Mouse (Mus musculus): Measurements from ENCODE around the gene Jmjd1c. TPM values are rescaled to one million over a fixed set of nuclear protein-coding genes. Genes with fewer than 3 reads are reported as not detected.

Gene Jmjd1c
- polyA plus RNA-seq, 1 experiment from 2014 or later = 27.1 TPM

DNA sequence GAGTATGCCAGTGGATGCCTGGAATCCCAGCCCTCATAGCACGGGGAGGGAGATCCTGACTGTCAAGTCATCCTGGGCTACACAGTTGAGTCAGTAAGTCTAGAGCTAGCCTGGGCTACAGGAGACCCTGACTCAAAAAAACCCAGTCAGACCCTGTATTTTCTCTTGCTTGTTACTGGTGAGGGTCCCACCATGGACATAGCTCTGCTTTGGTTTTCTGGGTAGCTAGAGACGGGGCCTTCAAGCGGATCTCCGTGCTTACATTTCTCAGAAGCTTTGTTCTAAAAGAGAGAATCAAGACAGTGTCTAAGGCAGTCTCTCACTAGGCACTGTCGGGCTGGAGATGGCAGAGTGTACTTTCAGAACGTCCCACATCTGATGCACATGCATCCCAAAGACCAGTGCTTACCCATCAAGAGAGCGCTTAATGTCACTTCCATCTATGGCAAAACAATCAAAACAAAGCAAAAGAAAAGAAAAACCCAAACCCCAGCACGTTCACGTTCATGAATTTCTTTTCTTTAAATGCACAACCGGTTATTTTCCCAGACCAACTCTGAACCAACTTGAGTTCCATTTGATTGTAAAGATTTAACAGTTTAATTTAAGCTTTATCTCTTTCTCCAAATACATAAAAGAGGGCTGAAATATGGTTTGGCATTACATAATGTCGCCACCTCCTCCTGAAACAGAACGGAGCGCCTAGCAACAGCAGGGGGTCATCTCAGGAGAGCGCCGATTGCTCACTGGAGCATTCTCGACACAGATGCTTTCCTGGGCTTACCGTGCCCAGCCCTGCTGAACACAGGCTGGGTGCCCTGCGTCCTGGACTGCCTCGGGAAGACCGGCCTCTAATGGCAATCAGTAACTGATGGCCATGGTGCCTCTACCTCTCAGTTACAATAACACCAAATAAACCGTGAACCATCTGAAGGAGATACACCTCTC lies 19.7 kb upstream of the Jmjd1c start:
- H3K27me3 ChIP-seq (ENCODE audit: low read depth, poor library complexity, severe bottlenecking) = no peaks in the 10 kb centered on the region
- H3K4me1 ChIP-seq = peaks cover 9% of the 10 kb centered on the region
- no peak for DNase-seq (ENCODE audit: low spot score)
- H3K4me3 ChIP-seq = no peak overlapping the region
- no peaks in the 10 kb centered on the region for H3K36me3 ChIP-seq
- no peak overlapping the region for H3K27ac ChIP-seq (replicated peaks)
- H3K9me3 ChIP-seq (replicated peaks) = 0 out of 2 replicates have a peak, but pooled peaks cover 5% of the 10 kb centered on the region
- 81% methylated on average over 21 of the region's 21 CpGs for WGBS

DNA sequence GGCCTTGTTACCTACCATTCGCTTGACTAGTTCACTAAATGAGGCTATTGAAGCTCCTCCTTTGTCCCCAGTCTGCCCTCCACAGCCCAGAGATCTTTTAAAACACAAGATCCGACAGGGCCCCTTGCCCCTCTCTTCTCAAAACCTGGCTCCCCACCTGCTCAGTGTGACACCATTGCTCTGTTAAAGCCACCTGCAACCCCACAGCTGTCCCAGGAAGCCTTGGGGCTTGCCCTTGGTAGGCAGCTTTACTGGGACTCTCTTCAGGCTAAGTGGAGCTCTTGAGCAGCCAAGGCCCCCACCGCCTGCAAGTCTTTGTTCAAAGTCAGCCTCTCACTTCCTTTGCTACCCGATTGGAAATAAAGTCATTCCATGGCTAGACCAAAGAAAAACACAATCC lies 16.9 kb upstream of the Jmjd1c start:
- Histone ChIP-seq H3K4me1 (peaks cover 14% of the 10 kb centered on the region), H3K27ac (replicated peaks) (no peak overlapping the region), H3K9me3 (replicated peaks) (no peaks in the 10 kb centered on the region), H3K4me3 (no peak overlapping the region), H3K27me3 (ENCODE audit: low read depth, poor library complexity, severe bottlenecking) (no peaks in the 10 kb centered on the region), H3K36me3 (no peaks in the 10 kb centered on the region)
- WGBS = 70% methylated on average over 4 of the region's 4 CpGs
- no peak for DNase-seq (ENCODE audit: low spot score)

DNA sequence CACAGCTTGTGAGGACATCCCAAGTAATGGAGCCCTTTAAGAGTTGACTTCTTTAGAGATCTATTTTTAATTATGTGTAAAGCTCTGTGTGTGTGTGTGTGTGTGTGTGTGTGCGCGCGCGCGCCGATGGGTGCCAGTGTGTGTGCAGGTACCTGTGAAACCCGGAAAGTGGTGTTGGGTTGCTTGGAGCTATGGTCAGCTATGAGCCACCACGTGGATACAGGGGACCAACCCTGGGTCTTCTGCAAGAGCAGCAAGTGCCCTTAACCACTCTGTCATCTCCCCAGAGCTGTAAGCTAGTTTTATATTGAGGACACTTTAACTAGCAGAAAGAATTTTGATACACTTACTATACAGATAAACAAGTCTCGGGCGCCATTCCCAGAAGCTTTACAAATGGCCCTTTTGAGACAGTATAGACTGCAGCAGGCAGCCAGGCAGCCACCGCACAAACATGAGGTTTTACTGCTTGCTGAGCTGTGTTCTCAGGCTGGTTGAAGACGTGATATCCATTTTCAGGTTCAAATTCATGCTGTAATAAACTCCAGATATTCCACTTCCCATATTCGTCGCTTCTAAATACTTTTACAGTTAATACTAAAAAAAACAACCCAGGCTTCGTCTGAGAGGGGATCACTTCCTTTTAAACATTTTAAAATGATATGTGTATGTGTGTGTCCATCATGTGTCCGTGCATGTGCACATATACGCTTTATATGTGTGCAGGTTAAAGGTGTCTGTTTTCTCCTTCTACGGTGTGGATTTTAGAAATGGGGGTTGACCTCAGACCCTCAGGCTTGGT lies 14.5 kb upstream of the Jmjd1c start:
- H3K36me3 ChIP-seq = no peaks in the 10 kb centered on the region
- no peak overlapping the region for H3K27ac ChIP-seq (replicated peaks)
- no peaks in the 10 kb centered on the region for H3K27me3 ChIP-seq (ENCODE audit: low read depth, poor library complexity, severe bottlenecking)
- no peaks in the 10 kb centered on the region for H3K9me3 ChIP-seq (replicated peaks)
- H3K4me1 ChIP-seq = peaks cover 13% of the 10 kb centered on the region
- no peak for DNase-seq (ENCODE audit: low spot score)
- H3K4me3 ChIP-seq = no peak overlapping the region
- 90% methylated on average over 18 of the region's 18 CpGs for WGBS

DNA sequence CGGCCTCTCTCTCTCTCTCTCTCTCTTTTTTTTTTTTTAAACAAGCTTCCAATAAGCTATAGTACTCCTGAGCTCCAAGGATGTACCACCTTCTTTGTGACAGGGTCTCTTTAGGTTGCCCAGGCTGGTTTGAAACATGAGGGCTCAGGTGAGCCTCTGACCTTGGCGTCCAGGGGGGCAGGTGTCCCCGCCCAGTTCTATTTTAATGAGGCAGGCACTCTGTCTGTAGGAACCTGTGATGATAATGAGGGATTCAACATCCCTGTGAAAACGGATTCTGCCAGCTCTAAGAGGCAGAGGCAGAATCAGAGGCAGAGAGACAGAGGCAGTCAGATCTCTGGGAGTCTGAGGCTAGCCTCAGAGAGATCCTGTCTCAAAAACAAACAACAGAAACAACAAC lies 13.4 kb upstream of the Jmjd1c start:
- no peaks in the 10 kb centered on the region for H3K27me3 ChIP-seq (ENCODE audit: low read depth, poor library complexity, severe bottlenecking)
- peaks cover 11% of the 10 kb centered on the region for H3K4me1 ChIP-seq
- no peak for DNase-seq (ENCODE audit: low spot score)
- no peak overlapping the region for H3K27ac ChIP-seq (replicated peaks)
- peaks cover under 1% of the 10 kb centered on the region; the same call in 1 of the 2 replicates for H3K36me3 ChIP-seq
- WGBS = 81% methylated on average over 4 of the region's 4 CpGs
- no peak overlapping the region for H3K4me3 ChIP-seq
- H3K9me3 ChIP-seq (replicated peaks) = no peaks in the 10 kb centered on the region

DNA sequence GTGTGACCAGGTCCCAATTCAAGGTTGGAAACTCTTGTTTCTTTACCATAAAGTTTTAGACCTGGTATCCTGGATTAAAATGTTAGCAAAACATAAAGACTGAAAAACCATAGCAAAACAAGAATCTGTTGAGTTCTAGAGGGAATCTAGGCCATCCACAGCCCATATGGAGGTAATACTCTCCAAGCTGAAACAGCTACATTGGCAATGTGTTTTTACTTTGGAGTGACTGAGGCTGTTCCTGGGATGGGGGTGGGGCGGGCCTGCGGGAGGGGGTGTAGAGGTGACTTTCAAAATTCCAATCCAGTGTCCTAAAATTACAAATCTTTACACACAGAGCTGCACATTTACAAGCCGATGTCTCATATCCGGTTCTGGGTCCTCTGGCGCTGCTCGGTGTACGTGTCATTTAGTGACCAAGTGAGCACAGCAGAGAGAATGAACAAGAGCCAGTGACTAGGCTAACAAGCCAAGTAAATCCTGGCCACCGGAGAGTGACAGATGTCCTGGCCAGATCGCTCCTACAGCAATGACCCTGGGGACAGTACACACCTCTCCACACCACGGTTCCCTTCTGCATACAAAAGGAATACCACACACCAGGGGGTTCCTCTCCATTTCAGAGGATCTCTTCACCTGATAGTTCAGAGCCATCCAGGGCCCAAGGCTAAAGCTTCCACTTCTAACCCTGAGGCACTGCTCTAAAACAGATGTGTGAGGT lies 12.3 kb upstream of the Jmjd1c start:
- DNase-seq (ENCODE audit: low spot score) = no peak
- WGBS = 76% methylated on average over 10 of the region's 10 CpGs

DNA sequence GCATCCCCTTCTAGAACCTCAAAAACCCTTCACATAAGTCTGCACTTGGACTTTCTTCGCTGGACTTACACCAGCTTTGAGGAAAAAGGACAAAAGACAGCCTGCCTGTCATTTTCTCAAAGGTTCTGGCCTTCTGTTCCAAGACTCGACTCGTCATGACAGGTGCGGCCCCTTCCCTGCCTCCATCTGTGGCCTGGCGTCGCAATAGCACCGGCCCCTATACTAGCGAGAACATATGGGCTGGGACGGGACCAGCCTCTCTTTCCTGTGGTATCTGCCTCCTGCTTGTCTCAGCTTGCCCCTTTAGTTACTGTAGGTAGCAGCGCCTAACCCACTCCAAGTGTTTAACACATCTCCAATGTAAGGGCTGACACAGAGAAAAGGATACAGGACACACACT lies 10.8 kb upstream of the Jmjd1c start:
- Histone ChIP-seq H3K36me3 (peaks cover 7% of the 10 kb centered on the region; the same call in 1 of the 2 replicates), H3K9me3 (replicated peaks) (no peaks in the 10 kb centered on the region), H3K4me3 (no peak overlapping the region), H3K27me3 (ENCODE audit: low read depth, poor library complexity, severe bottlenecking) (no peaks in the 10 kb centered on the region), H3K27ac (replicated peaks) (no peak overlapping the region), H3K4me1 (0 out of 2 replicates have a peak, but pooled peaks cover 5% of the 10 kb centered on the region)
- WGBS = 94% methylated on average over 10 of the region's 10 CpGs
- no peak for DNase-seq (ENCODE audit: low spot score)

More for the DNA sequence above, 12.3 kb upstream of the Jmjd1c start:
- peaks cover 4% of the 10 kb centered on the region; the same call in 1 of the 2 replicates for H3K36me3 ChIP-seq
- H3K27ac ChIP-seq (replicated peaks) = 0 out of 2 replicates have a peak overlapping the region, but pooled peaks have one; percentile 6
- H3K27me3 ChIP-seq (ENCODE audit: low read depth, poor library complexity, severe bottlenecking) = no peaks in the 10 kb centered on the region
- no peak overlapping the region for H3K4me3 ChIP-seq
- H3K4me1 ChIP-seq = peaks cover 11% of the 10 kb centered on the region
- H3K9me3 ChIP-seq (replicated peaks) = no peaks in the 10 kb centered on the region

DNA sequence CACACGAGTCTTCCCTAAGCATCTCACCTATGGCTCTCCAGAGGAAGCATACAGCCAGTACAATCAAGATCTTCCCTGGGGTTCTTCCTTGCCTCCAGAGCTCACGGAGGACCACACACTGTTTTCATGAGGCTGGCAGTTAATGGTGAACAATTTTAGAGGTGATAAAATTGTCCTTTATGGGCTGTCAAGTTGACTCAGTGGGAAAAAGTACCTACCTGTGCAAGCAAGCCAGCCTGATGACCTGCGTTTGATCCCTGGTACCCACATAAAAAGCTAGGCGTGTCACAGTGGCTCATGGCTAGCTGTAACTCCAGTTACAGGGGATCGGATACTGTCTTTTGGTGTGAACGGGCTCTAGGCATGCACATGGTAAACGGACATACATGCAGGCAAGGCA lies 10.0 kb upstream of the Jmjd1c start:
- Histone ChIP-seq H3K4me3 (no peak overlapping the region), H3K9me3 (replicated peaks) (no peaks in the 10 kb centered on the region), H3K27me3 (ENCODE audit: low read depth, poor library complexity, severe bottlenecking) (no peaks in the 10 kb centered on the region), H3K36me3 (peaks cover 11% of the 10 kb centered on the region), H3K27ac (replicated peaks) (no peak overlapping the region), H3K4me1 (0 out of 2 replicates have a peak, but pooled peaks cover 5% of the 10 kb centered on the region)
- WGBS = 88% methylated on average over 7 of the region's 7 CpGs
- no peak for DNase-seq (ENCODE audit: low spot score)

DNA sequence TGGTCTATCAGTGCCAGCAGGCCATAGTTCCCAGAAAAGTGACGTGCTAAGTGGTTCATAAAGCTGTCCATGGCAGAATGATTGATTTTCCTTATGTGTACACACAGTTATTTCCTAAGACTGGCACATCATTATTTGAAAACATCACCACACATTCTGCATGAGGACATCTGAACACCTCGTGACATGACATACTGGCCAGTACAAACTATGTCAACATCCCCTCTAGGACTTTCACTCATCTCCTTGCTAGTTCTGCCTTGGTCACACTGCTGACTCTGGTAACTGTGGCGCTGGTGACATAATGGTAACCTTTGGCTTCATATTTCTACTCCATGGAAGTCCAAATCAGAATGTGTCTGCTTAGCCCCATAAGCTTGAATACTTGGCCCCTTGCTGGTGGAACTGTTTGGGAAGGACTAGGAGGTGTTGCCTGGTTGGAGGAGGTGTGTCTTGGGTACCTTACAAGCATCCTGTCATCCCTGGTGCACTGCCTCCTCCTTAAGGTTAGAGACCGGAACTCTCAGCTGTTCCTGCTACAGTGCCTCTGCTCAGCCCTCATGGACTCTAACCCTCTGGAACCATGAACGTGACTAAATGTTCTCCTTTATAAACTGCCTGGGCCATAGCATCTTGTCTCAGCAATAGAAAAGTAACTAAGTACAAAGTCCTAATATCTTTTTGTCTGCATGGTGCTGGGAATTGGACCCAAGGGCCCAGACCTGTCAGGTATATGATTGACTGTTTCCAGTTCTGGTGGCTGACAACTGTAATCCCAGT lies 8.3 kb upstream of the Jmjd1c start:
- 95% methylated on average over 5 of the region's 5 CpGs for WGBS
- Histone ChIP-seq H3K4me1 (0 out of 2 replicates have a peak, but pooled peaks cover 5% of the 10 kb centered on the region), H3K4me3 (no peak overlapping the region), H3K27me3 (ENCODE audit: low read depth, poor library complexity, severe bottlenecking) (no peaks in the 10 kb centered on the region), H3K9me3 (replicated peaks) (no peaks in the 10 kb centered on the region), H3K27ac (replicated peaks) (no peak overlapping the region), H3K36me3 (peaks cover 23% of the 10 kb centered on the region)
- DNase-seq (ENCODE audit: low spot score) = no peak

DNA sequence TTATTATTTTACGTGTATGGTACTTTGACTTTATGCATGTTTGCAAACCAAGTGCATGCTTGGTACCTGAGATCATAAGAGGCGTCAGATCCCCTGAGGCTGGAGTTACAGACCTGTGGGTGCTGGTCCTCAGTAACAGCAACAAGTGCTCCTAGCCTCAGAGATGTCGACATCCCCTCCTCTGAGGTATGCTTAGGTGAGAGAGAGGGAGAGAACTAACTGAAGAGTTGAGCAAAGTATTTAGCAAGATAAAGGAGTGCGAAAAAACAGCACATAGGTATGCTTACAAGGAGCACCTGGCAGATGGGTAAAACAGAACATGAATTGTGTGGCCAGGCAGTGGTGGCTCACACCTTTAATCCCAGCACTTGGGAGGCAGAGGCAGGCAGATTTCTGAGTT lies 5.3 kb upstream of the Jmjd1c start:
- Histone ChIP-seq H3K9me3 (replicated peaks) (no peaks in the 10 kb centered on the region), H3K4me3 (no peak overlapping the region), H3K27ac (replicated peaks) (no peak overlapping the region), H3K4me1 (0 out of 2 replicates have a peak, but pooled peaks cover 4% of the 10 kb centered on the region), H3K27me3 (ENCODE audit: low read depth, poor library complexity, severe bottlenecking) (no peaks in the 10 kb centered on the region), H3K36me3 (peaks cover 30% of the 10 kb centered on the region)
- 90% methylated on average over 4 of the region's 4 CpGs for WGBS
- no peak for DNase-seq (ENCODE audit: low spot score)

DNA sequence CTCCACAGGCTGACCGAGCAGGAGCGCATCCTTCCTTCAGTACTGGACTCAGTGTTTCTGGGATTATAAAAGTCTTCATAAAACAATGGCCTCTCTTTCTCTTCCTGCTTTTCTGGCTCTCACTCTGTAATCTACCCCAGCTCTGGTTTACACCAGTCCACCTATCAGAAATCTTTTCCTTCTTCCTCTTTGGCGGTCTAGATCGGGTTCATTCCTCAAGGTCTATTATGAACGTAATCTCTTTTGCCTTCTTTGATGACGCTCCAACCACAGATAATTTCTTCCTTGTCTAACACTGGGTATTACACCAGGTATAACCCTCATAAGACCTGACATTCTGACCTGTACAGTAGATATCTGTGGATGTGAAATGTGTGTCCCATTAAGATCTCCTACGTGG lies 1.0 kb upstream of the Jmjd1c start:
- Histone ChIP-seq H3K9me3 (replicated peaks) (no peaks in the 10 kb centered on the region), H3K4me3 (peak overlapping the region; percentile 89; the same call in 1 of the 2 replicates), H3K4me1 (peaks cover 32% of the 10 kb centered on the region), H3K27me3 (ENCODE audit: low read depth, poor library complexity, severe bottlenecking) (no peaks in the 10 kb centered on the region), H3K36me3 (peaks cover 25% of the 10 kb centered on the region), H3K27ac (replicated peaks) (no peak overlapping the region)
- no peak for DNase-seq (ENCODE audit: low spot score)
- 91% methylated on average over 7 of the region's 7 CpGs for WGBS

DNA sequence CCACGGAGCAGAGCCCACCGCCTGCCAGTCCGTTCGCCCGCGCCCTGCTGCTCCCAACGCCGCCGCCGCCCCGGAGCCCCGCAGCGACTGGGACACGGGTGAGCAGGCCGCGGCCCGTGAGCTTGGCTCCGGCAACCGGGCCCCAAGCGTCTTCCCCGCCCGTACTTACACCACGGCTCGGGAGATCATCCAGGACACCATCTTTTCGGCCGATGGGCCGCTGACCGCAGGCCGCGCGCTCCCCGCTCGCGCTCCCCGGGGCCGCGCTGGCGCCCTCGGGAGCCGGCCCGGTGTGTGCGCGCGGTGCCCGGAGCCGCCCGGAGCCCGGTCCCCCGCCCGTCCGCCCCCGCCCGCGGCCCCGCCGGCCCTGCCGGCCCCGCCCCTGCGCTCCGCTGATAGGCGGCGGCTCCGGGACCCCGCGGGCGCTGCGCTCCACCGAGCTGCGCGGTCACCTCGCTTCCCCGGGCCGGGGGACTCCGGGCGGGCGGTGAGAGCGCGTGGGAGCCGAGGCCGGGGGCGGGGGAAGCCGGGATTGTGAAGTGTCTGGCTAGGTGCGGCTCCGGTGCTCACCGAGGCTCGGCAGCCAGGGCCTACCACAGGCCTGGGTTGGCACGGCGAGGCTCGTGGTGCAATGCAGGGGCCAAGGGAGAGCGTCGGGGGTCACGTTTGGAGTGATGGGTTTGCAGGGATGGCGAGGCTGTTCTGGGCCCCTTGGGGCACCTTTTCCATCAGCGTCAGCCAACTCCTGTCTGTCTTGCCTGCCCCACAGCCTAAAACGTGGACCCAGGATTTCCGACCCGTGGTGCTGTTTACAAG lies 904 bp downstream of the Jmjd1c start, which contains the start of gene Reep3:
Gene Reep3, minus strand, starts transcription at position 325 of the 816 bp plus-strand sequence.
- DNase-seq (ENCODE audit: low spot score) = peak; percentile 79
- Histone ChIP-seq H3K4me3 (peak within 1 kb of the TSS; percentile 89), H3K27me3 (ENCODE audit: low read depth, poor library complexity, severe bottlenecking) (no peaks in the 10 kb centered on the region), H3K9me3 (replicated peaks) (no peaks in the 10 kb centered on the region), H3K36me3 (peaks cover 13% of the 10 kb centered on the region), H3K4me1 (peaks cover 48% of the 10 kb centered on the region), H3K27ac (replicated peaks) (peak within 1 kb of the TSS; percentile 99)
- WGBS = under 1% methylated on average over 94 of the region's 97 CpGs

Data from midbrain, embryonic 10.5 days (tissue).